Mouse (Mus musculus) CH12.LX (cell line): ENCODE measurements around the gene Olfr921. TPM values are rescaled to one million over a fixed set of nuclear protein-coding genes. Genes with fewer than 3 reads are reported as not detected.

Source experiments
- DNase-seq: peaks from one replicate; pipeline ENCODE4 v3.0.0-alpha.2; 2013; ENCODE audit errors: extremely low read depth
- H3K27ac ChIP-seq: 2 replicates; pipeline ENCODE4 v1.5.1; 2012; ENCODE audit warnings: low read depth, mild to moderate bottlenecking, control low read depth, moderate library complexity; ENCODE audit not compliant: insufficient read depth
- H3K27me3 ChIP-seq: replicated peaks from 2 replicates; pipeline ENCODE3; 2012; ENCODE audit warnings: inconsistent platforms
- H3K36me3 ChIP-seq, 2 experiments: replicated peaks in 1 of 2; 2 replicates each; pipeline versions ENCODE3 to v1.6.1; 2012; ENCODE audit warnings: inconsistent platforms in 1 of 2, low read length in 1 of 2, mild to moderate bottlenecking in 1 of 2, mixed read lengths in 1 of 2, moderate library complexity in 1 of 2; ENCODE audit not compliant: control insufficient read depth in 1 of 2, insufficient read depth in 1 of 2
- H3K4me1 ChIP-seq, 2 experiments: 2 replicates each; pipeline ENCODE4 v1.6.1; 2012; ENCODE audit warnings: inconsistent platforms in 1 of 2, moderate library complexity in 1 of 2; ENCODE audit not compliant: insufficient read depth in 2 of 2, control insufficient read depth in 1 of 2
- H3K4me2 ChIP-seq: 2 replicates; pipeline ENCODE4 v1.6.1; 2012; ENCODE audit warnings: low read depth, mild to moderate bottlenecking, control low read depth; ENCODE audit not compliant: poor library complexity, insufficient read depth, severe bottlenecking
- H3K4me3 ChIP-seq, 3 experiments: fragments of 150-350 bp in 1 of 3; sonication (generic) in 1 of 3; replicated peaks in 1 of 3; 2 replicates each; pipeline versions ENCODE3 to v1.5.1; 2011 to 2012; ENCODE audit warnings: low read depth in 2 of 3, low read length in 2 of 3, mild to moderate bottlenecking in 2 of 3, moderate library complexity in 2 of 3, control low read depth in 1 of 3, improper control_type of control experiment in 1 of 3, inconsistent platforms in 1 of 3, mixed read lengths in 1 of 3; ENCODE audit not compliant: poor library complexity in 1 of 3
- H3K79me2 ChIP-seq: replicated peaks from 2 replicates; pipeline ENCODE4 v1.6.1; 2012; ENCODE audit warnings: mild to moderate bottlenecking, moderate library complexity; ENCODE audit not compliant: control insufficient read depth, poor library complexity, insufficient read depth, severe bottlenecking; ENCODE audit errors: extremely low read depth
- H3K9ac ChIP-seq: 2 replicates; pipeline ENCODE4 v1.6.1; 2012; ENCODE audit warnings: low read depth, mild to moderate bottlenecking, control low read depth, moderate library complexity; ENCODE audit not compliant: insufficient read depth
- H3K9me3 ChIP-seq: replicated peaks from 2 replicates; pipeline ENCODE3; 2012; ENCODE audit warnings: low read length, inconsistent platforms, mixed read lengths
- E2F4 ChIP-seq: IDR thresholded peaks from 2 replicates; pipeline ENCODE4 v1.6.1; 2011; ENCODE audit warnings: low read depth, low read length, improper control_type of control experiment; ENCODE audit not compliant: insufficient replicate concordance
- EP300 ChIP-seq: IDR thresholded peaks from 2 replicates; pipeline ENCODE4 v1.6.1; 2011; ENCODE audit warnings: low read length, improper control_type of control experiment
- GABPA ChIP-seq: IDR thresholded peaks from 2 replicates; pipeline ENCODE4 v1.6.1; 2012; ENCODE audit warnings: low read depth, low read length, improper control_type of control experiment, inconsistent platforms; ENCODE audit not compliant: insufficient replicate concordance
- PAX5 ChIP-seq: IDR thresholded peaks from 2 replicates; pipeline ENCODE4 v1.6.1; 2012; ENCODE audit warnings: low read length, inconsistent platforms, mixed read lengths
- SIN3A ChIP-seq: IDR thresholded peaks from 2 replicates; pipeline ENCODE4 v1.6.1; 2012; ENCODE audit warnings: low read length, improper control_type of control experiment, inconsistent platforms
- USF1 ChIP-seq: IDR thresholded peaks from 2 replicates; pipeline ENCODE4 v1.6.1; 2014; ENCODE audit warnings: low read depth, mild to moderate bottlenecking, inconsistent platforms, low read length, improper control_type of control experiment
- ZC3H11A ChIP-seq: IDR thresholded peaks from 2 replicates; pipeline ENCODE4 v1.6.1; 2012; ENCODE audit warnings: low read depth, mild to moderate bottlenecking, inconsistent platforms, low read length, improper control_type of control experiment
- dilution Hi-C: fragments of 300-500 bp; cut with MboI; formaldehyde crosslinking; loops from 2 replicates; pipeline ENCODE4 v1.14.3; 2020; ENCODE audit warnings: low sequenced_read_pairs; ENCODE audit not compliant: extremely low pct_unique_long_range_greater_than_20kb, extremely low pct_ligation_motif_present
- in situ Hi-C: fragments of 300-500 bp; cut with MboI; formaldehyde crosslinking; loops from 3 replicates; pipeline ENCODE4 v1.14.3; 2019; ENCODE audit warnings: low sequenced_read_pairs, low pct_ligation_motif_present, low pct_unique_long_range_greater_than_20kb, mixed read lengths
- polyA plus RNA-seq: library from polyadenylated mRNA; unstranded; fragments of >175 nt; gene quantifications from 2 replicates; pipeline ENCODE4 v1.2.1, GENCODE M21; 2012; ENCODE audit warnings: low read depth; ENCODE audit not compliant: insufficient read length
- total RNA-seq, 2 experiments: library from RNA; depleted of rRNA; stranded (reverse); fragments of 300-350 nt in 1 of 2; fragments of >200 nt in 1 of 2; gene quantifications; 2 replicates each; pipeline ENCODE4 v1.2.3; 2012 to 2014

Olfr921 gene
- total and polyA plus RNA-seq, 3 experiments: not detected

GRCm38 (mm10) chr9:38826245-38826644 is 53.4 kb downstream of the Olfr921 start, which contains the start of gene Olfr923:
TSS of gene Olfr923 (plus strand) at chr9:38826545.
- in situ Hi-C loops: no loop called here
- no peak within 1 kb of the TSS for H3K27ac ChIP-seq
- no peaks in the 10 kb centered on the region for H3K79me2 ChIP-seq
- no peak for DNase-seq
- H3K9me3 ChIP-seq: no peaks in the 10 kb centered on the region
- no peak within 1 kb of the TSS for H3K4me2 ChIP-seq
- no peak within 1 kb of the TSS for H3K9ac ChIP-seq
- TF ChIP-seq PAX5 (no peak), GABPA (no peak), USF1 (no peak), EP300 (no peak), E2F4 (no peak), ZC3H11A (no peak), SIN3A (no peak)
- dilution Hi-C loops: no loop called here
- no peak within 1 kb of the TSS for H3K4me3 ChIP-seq
- no peaks in the 10 kb centered on the region for H3K36me3 ChIP-seq
- H3K27me3 ChIP-seq: no peaks in the 10 kb centered on the region
- no peaks in the 10 kb centered on the region for H3K4me1 ChIP-seq

Other genes starting within 250 kb of the Olfr921 start
- gene Olfr910, start 235.2 kb upstream of the Olfr921 start, total RNA-seq (2012; rRNA removed): not detected in 2 replicates
- gene Olfr910, start 235.2 kb upstream of the Olfr921 start, total RNA-seq (2014; rRNA removed): not detected in 2 replicates
- gene Olfr910, start 235.2 kb upstream of the Olfr921 start, polyA plus RNA-seq: not detected in 2 replicates
- gene Olfr912, start 192.9 kb upstream of the Olfr921 start, total RNA-seq (2012; rRNA removed): not detected in 2 replicates
- not detected in 2 replicates for gene Olfr912, start 192.9 kb upstream of the Olfr921 start, total RNA-seq (2014; rRNA removed)
- not detected in 2 replicates for gene Olfr912, start 192.9 kb upstream of the Olfr921 start, polyA plus RNA-seq
- gene Olfr913, start 180.3 kb upstream of the Olfr921 start, total RNA-seq (2012; rRNA removed): not detected in 2 replicates
- gene Olfr913, start 180.3 kb upstream of the Olfr921 start, total RNA-seq (2014; rRNA removed): not detected in 2 replicates
- not detected in 2 replicates for gene Olfr913, start 180.3 kb upstream of the Olfr921 start, polyA plus RNA-seq
- not detected in 2 replicates for gene Olfr914, start 168.0 kb upstream of the Olfr921 start, total RNA-seq (2012; rRNA removed)
- not detected in 2 replicates for gene Olfr914, start 168.0 kb upstream of the Olfr921 start, total RNA-seq (2014; rRNA removed)
- gene Olfr914, start 168.0 kb upstream of the Olfr921 start, polyA plus RNA-seq: not detected in 2 replicates
- gene Olfr916, start 113.2 kb upstream of the Olfr921 start, total RNA-seq (2012; rRNA removed): not detected in 2 replicates
- gene Olfr916, start 113.2 kb upstream of the Olfr921 start, total RNA-seq (2014; rRNA removed): not detected in 2 replicates
- not detected in 2 replicates for gene Olfr916, start 113.2 kb upstream of the Olfr921 start, polyA plus RNA-seq
- not detected in 2 replicates for gene Olfr917, start 107.2 kb upstream of the Olfr921 start, total RNA-seq (2012; rRNA removed)
- gene Olfr917, start 107.2 kb upstream of the Olfr921 start, total RNA-seq (2014; rRNA removed): not detected in 2 replicates
- not detected in 2 replicates for gene Olfr917, start 107.2 kb upstream of the Olfr921 start, polyA plus RNA-seq
- not detected in 2 replicates for gene Olfr918, start 98.5 kb upstream of the Olfr921 start, total RNA-seq (2012; rRNA removed)
- not detected in 2 replicates for gene Olfr918, start 98.5 kb upstream of the Olfr921 start, total RNA-seq (2014; rRNA removed)
- gene Olfr918, start 98.5 kb upstream of the Olfr921 start, polyA plus RNA-seq: not detected in 2 replicates
- not detected in 2 replicates for gene Olfr919, start 69.4 kb upstream of the Olfr921 start, total RNA-seq (2012; rRNA removed)
- not detected in 2 replicates for gene Olfr919, start 69.4 kb upstream of the Olfr921 start, total RNA-seq (2014; rRNA removed)
- not detected in 2 replicates for gene Olfr919, start 69.4 kb upstream of the Olfr921 start, polyA plus RNA-seq
- gene Vwa5a, start 54.8 kb upstream of the Olfr921 start, total RNA-seq (2012; rRNA removed): 6.3 and 6.7 TPM in 2 replicates
- 18.4 and 20.0 TPM in 2 replicates for gene Vwa5a, start 54.8 kb upstream of the Olfr921 start, total RNA-seq (2014; rRNA removed)
- gene Vwa5a, start 54.8 kb upstream of the Olfr921 start, polyA plus RNA-seq: 14.2 and 15.3 TPM in 2 replicates
- not detected in 2 replicates for gene Olfr920, start 20.8 kb upstream of the Olfr921 start, total RNA-seq (2012; rRNA removed)
- gene Olfr920, start 20.8 kb upstream of the Olfr921 start, total RNA-seq (2014; rRNA removed): 0.09 and 0.12 TPM in 2 replicates
- 0.14 and 0.22 TPM in 2 replicates for gene Olfr920, start 20.8 kb upstream of the Olfr921 start, polyA plus RNA-seq
- not detected in 2 replicates for gene Olfr922, start 41.5 kb downstream of the Olfr921 start, total RNA-seq (2012; rRNA removed)
- gene Olfr922, start 41.5 kb downstream of the Olfr921 start, total RNA-seq (2014; rRNA removed): not detected in 2 replicates
- 0.08 TPM in 1 of 2 replicates, not detected in the other for gene Olfr922, start 41.5 kb downstream of the Olfr921 start, polyA plus RNA-seq
- not detected in 2 replicates for gene Olfr923, start 53.5 kb downstream of the Olfr921 start, total RNA-seq (2012; rRNA removed)
- not detected in 2 replicates for gene Olfr923, start 53.5 kb downstream of the Olfr921 start, total RNA-seq (2014; rRNA removed)
- gene Olfr923, start 53.5 kb downstream of the Olfr921 start, polyA plus RNA-seq: not detected in 2 replicates
- not detected in 2 replicates for gene Olfr924, start 71.4 kb downstream of the Olfr921 start, total RNA-seq (2012; rRNA removed)
- not detected in 2 replicates for gene Olfr924, start 71.4 kb downstream of the Olfr921 start, total RNA-seq (2014; rRNA removed)
- gene Olfr924, start 71.4 kb downstream of the Olfr921 start, polyA plus RNA-seq: not detected in 2 replicates
- not detected in 2 replicates for gene Olfr26, start 82.0 kb downstream of the Olfr921 start, total RNA-seq (2012; rRNA removed)
- not detected in 2 replicates for gene Olfr26, start 82.0 kb downstream of the Olfr921 start, total RNA-seq (2014; rRNA removed)
- gene Olfr26, start 82.0 kb downstream of the Olfr921 start, polyA plus RNA-seq: not detected in 2 replicates
- not detected in 2 replicates for gene Olfr926, start 104.1 kb downstream of the Olfr921 start, total RNA-seq (2012; rRNA removed)
- not detected in 2 replicates for gene Olfr926, start 104.1 kb downstream of the Olfr921 start, total RNA-seq (2014; rRNA removed)
- gene Olfr926, start 104.1 kb downstream of the Olfr921 start, polyA plus RNA-seq: not detected in 2 replicates
- not detected in 2 replicates for gene Olfr930, start 156.7 kb downstream of the Olfr921 start, total RNA-seq (2012; rRNA removed)
- gene Olfr930, start 156.7 kb downstream of the Olfr921 start, total RNA-seq (2014; rRNA removed): not detected in 2 replicates
- not detected in 2 replicates for gene Olfr930, start 156.7 kb downstream of the Olfr921 start, polyA plus RNA-seq
- gene Olfr933, start 199.2 kb downstream of the Olfr921 start, total RNA-seq (2012; rRNA removed): not detected in 2 replicates
- gene Olfr933, start 199.2 kb downstream of the Olfr921 start, total RNA-seq (2014; rRNA removed): not detected in 2 replicates
- not detected in 2 replicates for gene Olfr933, start 199.2 kb downstream of the Olfr921 start, polyA plus RNA-seq
- not detected in 2 replicates for gene Olfr934, start 215.2 kb downstream of the Olfr921 start, total RNA-seq (2012; rRNA removed)
- not detected in 2 replicates for gene Olfr934, start 215.2 kb downstream of the Olfr921 start, total RNA-seq (2014; rRNA removed)
- gene Olfr934, start 215.2 kb downstream of the Olfr921 start, polyA plus RNA-seq: not detected in 2 replicates
- gene Olfr935, start 226.6 kb downstream of the Olfr921 start, total RNA-seq (2012; rRNA removed): not detected in 2 replicates
- not detected in 2 replicates for gene Olfr935, start 226.6 kb downstream of the Olfr921 start, total RNA-seq (2014; rRNA removed)
- gene Olfr935, start 226.6 kb downstream of the Olfr921 start, polyA plus RNA-seq: not detected in 2 replicates